Mouse (Mus musculus): ENCODE results near the gene Gramd1c.
A peak's percentile ranks its signal among the peaks of the same experiment; 100 is the strongest.

Gramd1c gene

GRCm38 (mm10) chr16:44063025-44063894, at the start of gene Gramd1c:
Gene Gramd1c, minus strand, starts transcription at chr16:44063345.
- peak; percentile 23 to 67 for DNase-seq (ENCODE audit: low spot score in 2 of 2)

GRCm38 (mm10) chr16:44109002-44109401, 45.9 kb upstream of the Gramd1c start:
- DNase-seq (ENCODE audit: low spot score in 2 of 2), result no peak

DNA sequence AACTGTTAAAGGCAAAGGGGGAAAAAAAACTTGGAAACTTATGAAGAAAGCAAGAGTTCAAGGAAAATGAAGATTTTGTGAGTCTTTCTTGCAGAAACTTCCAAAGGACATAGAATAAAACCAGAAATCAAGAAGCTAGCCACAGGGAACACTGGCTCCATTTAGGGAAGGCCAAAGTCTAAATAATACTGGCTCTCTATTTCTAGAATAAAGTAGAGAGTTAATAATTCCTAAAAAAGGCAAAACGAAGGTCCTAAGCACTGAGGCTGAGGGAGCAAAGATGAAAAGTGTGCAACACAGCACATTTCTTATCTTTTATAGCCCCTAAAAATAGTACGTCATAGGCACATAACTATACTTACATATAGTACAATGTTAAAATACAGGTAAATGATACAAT, 42.1 kb upstream of the Gramd1c start:
- no peak for DNase-seq (ENCODE audit: low spot score in 2 of 2)

- no peak for DNase-seq (ENCODE audit: low spot score in 2 of 2)
Observed at GRCm38 (mm10) chr16:44103806-44104766, 40.9 kb upstream of the Gramd1c start.

- DNase-seq (ENCODE audit: low spot score in 2 of 2), result no peak
Observed at GRCm38 (mm10) chr16:44102925-44103324, 39.8 kb upstream of the Gramd1c start.

DNA sequence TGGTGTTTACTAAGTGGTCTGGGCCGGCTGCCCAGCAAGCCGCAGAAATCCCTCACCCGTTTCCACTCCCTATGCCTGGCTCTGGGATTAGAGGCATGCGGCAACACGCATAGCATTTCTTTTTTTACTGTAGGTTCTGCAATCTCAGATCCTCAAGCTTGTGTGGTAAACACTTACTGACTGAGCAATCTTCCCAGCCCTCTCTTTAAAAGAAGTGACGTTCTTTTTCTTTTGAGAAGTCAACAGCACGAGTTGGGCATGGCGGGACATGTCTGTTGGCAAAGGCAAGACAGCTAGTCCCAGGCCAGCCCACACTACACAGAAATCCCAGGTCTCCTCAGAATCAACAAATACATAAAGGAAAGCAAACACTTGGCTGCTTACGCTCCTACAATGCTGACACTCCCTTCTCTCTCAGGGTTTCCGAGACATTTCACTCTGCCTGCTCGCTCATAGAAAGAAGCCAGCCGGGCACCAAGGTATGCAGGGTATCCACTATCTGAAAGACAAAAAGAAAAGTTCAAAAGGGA, 38.1 kb upstream of the Gramd1c start:
- DNase-seq (ENCODE audit: low spot score in 2 of 2), result no peak

DNA sequence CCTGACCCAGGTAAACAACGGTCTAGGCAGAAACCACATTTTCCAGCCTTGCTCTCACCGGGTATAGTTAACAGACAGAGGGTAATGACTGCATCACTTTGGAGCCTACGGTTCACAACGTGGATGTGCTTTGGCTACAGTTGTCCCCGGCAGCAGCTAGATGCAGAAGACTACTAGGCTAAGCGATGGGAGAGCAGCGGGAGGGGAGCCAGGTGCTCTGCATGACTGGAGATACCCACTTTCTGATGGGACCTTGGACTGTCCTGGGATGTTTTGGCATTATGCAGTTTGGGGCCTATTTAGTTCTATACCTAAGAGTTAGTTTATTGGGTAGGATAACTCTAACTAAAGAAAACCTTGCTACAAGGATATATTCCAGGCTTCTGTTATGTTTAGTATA, 36.2 kb upstream of the Gramd1c start:
- no peak for DNase-seq (ENCODE audit: low spot score in 2 of 2)

- DNase-seq (ENCODE audit: low spot score in 2 of 2), result no peak
Observed at GRCm38 (mm10) chr16:44087650-44088049, 24.5 kb upstream of the Gramd1c start.

- no peak for DNase-seq (ENCODE audit: low spot score in 2 of 2)
Observed at GRCm38 (mm10) chr16:44061341-44061740, 1.8 kb downstream of the Gramd1c start.

DNA sequence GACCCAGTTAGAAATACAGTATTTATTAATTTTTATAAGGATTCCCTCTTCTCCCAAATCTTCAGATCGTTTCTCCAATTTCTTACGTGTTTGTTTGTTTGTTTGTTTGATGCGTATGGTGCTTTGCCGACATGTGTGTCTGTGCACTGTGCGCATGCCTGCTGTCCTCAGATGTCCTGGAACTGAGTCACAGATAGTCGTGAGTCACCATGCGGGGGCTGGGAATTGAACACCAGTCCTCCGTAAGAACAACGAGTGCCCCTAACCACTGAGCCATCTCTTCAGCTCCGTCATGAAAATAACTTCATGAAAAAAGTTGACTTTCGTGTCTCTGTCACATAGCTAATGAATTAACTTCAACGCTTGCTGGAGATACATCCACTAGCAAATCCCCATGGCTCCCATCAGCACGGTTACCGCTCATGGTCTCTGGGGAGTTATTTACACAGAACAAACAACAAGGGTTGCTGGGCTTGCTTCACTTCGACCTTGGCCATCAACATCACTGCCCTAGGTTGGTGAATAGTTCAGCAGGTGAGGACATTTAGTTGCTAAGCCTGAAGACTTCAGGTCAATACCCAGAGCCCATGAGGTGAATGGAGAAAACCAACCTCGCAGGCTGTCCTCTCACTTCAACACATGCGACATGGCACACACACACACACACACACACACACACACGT, 2.4 kb downstream of the Gramd1c start:
- no peak for DNase-seq (ENCODE audit: low spot score in 2 of 2)

DNA sequence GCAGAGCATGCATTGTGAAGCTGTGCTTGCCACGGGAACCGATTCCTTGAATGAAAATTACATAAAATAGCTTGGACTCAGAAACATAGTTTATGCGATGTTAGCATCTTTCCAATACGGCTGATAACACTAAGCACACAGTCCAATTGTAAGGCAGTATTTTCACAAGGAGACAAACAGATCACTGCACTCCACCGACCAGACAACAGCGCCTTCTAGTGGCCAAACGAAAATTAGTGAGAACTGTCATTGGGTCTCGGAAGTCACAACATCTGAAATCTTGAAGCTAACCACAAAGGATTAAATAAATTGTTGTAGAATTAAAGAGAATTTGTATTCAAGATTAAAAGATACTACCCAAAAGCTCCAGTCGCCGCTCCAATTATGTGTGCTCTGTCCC, 4.4 kb downstream of the Gramd1c start:
- peak; percentile 55 to 82 for DNase-seq (ENCODE audit: low spot score in 2 of 2)

- no peak for DNase-seq (ENCODE audit: low spot score in 2 of 2)
Observed at GRCm38 (mm10) chr16:44055766-44056165, 7.4 kb downstream of the Gramd1c start.

DNA sequence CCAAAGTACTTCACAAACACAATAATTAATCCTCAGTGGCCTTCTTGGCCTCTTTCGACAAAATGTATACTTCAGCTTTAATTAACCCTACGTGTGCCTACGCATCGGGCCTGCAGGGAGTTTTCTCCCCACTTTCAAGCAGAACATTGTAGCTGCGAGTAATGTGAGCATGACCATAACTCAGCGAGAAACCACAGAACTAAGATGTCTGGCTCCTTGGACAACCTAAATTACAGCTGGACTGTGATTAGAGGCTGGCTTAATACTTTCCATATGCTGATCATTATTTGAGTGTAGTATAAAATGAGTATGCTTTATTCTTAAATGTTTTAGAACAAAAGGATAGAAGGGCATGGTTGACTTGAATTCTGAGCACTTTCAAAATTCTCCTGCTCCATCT, 9.9 kb downstream of the Gramd1c start:
- DNase-seq (ENCODE audit: low spot score in 2 of 2), result no peak

GRCm38 (mm10) chr16:44052390-44052789, 10.8 kb downstream of the Gramd1c start:
- DNase-seq (ENCODE audit: low spot score in 2 of 2), result no peak

GRCm38 (mm10) chr16:44050139-44050538, 13.0 kb downstream of the Gramd1c start:
- no peak for DNase-seq (ENCODE audit: low spot score in 2 of 2)

DNA sequence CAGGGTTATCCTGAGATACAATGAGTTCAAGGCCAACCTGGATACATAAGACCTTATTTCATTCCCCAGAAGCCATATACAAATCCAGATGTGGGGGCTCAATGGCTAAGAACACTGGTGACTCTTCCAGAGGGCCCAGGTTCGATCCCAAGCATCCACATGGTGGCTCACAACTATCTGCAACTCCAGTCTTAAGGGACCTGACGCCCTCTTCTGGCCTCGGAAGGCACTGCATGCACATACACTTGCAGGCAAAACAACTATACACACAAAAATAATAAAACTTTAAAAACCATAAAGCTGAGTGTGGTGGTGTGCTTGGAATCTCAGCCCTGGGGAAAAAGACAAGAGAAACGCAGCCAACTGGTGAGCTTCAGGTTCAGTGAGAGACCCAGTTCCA, 24.0 kb downstream of the Gramd1c start:
- DNase-seq (ENCODE audit: low spot score in 2 of 2), result peak in 1 of 2 experiments; percentile 59

- DNase-seq (ENCODE audit: low spot score in 2 of 2), result no peak
Observed at GRCm38 (mm10) chr16:44035221-44035620, 27.9 kb downstream of the Gramd1c start.

DNA sequence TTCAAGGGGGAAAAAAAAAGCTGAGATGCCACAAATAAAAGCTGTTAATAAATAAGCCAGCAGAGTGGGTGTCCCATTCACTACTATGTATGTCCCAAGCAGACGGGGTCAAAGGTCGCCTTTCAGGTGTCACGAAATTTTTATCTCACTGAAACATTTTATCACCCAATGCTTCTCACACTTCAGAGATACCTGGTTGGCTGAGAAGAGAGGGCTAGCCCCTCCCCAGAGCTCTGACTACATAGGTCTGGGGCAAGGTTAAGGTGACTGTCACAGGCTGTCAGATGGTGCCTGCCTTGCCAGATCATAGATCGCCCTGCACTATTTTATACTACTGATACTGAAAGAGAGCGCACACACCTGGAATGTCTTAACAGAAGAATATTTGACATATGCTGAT, 29.8 kb downstream of the Gramd1c start:
- DNase-seq (ENCODE audit: low spot score in 2 of 2), result no peak

- DNase-seq (ENCODE audit: low spot score in 2 of 2), result no peak
Observed at GRCm38 (mm10) chr16:44029273-44029672, 33.9 kb downstream of the Gramd1c start.

DNA sequence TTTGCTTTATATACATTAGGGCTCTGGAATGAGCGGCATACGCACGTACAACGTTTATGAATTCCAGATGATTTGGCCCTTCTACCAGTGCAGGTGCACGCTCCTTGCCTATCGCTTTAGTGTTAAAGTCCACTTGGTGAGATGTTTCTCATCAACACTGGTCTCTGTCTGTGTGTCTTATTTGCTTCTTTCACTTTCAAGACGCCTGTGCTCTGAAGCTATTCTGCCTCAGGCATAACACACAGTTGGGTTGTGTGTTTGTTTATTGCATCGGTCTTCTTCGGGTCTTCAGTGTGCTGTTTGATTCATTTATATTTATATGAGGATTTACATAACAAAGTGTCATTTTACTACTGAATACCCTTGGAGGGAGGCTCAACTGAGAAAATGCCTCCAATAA, 36.3 kb downstream of the Gramd1c start:
- no peak for DNase-seq (ENCODE audit: low spot score in 2 of 2)

DNA sequence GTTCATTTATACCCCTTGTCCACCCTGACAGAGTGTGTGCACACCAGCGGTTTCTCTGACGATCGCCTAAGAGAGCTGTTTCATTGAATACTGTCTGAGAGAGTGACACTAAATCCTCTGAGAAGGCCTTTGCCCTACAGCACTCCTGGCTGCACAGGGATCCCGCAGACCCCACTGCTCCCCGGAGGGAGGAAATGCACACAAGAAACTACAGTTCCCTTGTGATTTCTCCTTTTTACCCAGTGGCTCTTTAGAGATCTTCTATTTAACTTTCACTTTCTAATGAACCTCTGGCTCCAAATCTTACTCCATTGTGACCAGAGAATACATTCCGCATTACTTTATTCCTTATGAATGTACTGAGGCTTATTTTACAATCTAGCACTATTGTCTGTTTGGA, 36.9 kb downstream of the Gramd1c start:
- no peak for DNase-seq (ENCODE audit: low spot score in 2 of 2)

All from spleen, postnatal 4 days (tissue).